Mouse (Mus musculus): ENCODE measurements around the gene Alox5ap. TPM values are rescaled to one million over a fixed set of nuclear protein-coding genes. Genes with fewer than 3 reads are reported as not detected.
A peak's percentile ranks its signal among the peaks of the same experiment; 100 is the strongest.

Alox5ap gene
- total and polyA plus RNA-seq, 2 experiments from 2014 or later, result 10.8 to 11.6 TPM

DNA sequence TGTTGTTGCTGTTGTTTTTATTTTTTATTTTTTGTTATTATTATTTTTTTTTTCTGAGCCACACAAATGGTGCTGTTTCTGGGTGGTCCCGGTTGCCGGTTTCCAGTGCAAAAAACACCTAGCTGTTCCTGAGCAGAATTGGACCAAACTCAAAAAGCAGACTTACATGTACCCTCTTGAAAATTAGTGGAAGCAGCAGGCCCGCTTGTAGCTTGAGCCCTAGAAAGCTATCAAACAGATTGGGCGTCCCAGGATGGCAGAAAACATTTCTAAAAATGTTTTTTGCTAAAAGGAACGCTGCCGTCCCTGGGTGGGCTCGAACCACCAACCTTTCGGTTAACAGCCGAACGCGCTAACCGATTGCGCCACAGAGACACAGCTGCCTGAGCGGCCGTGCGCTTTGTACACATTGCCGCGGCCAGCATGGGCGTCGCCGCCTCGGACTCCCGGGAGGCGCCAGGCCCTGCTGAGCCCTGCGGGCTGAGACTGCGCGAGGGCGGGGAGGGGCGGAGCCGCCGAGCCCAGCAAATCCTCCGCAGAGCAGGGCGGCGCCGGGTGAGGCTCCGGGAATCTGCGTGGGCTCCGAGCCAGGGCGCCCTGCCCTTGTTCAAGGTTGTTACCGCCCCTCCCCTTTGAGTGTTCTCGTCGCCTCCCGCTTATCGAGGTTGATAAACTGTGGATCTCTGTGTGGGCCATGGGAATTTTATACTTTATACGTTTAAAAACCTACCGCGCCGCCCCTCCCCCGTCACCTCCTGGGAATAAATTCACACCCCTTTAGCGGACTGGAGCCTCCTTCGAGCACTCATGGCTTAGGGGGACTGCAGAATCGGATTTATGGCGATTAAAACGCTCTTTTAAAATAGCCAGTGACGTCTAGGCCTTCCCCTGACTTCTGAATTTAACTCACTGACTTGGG is 35.6 kb upstream of the Alox5ap start:
- H3K36me3 ChIP-seq (ENCODE audit: insufficient read depth), result no peaks in the 10 kb centered on the region
- H3K9me3 ChIP-seq (ENCODE audit: low read length), result no peaks in the 10 kb centered on the region
- peak overlapping the region; percentile 80 for H3K27ac ChIP-seq (ENCODE audit: low read depth, low read length)
- peak overlapping the region; percentile 39 for H3K4me3 ChIP-seq (ENCODE audit: low read depth, low read length)
- TF ChIP-seq CTCF (IDR thresholded peaks at IDR 0.05; ENCODE audit: low read depth), result no peak
- no peaks in the 10 kb centered on the region for H3K27me3 ChIP-seq (ENCODE audit: insufficient read depth, low read length)
- ATAC-seq (peak; percentile 99), DNase-seq (peak; percentile 96)
- peak overlapping the region; percentile 61 for H3K9ac ChIP-seq
- 3% methylated on average over 55 of the region's 55 CpGs for WGBS
- H3K4me2 ChIP-seq (ENCODE audit: low read depth), result peak overlapping the region; percentile 48
- no peaks in the 10 kb centered on the region for H3K4me1 ChIP-seq (ENCODE audit: insufficient read depth)

DNA sequence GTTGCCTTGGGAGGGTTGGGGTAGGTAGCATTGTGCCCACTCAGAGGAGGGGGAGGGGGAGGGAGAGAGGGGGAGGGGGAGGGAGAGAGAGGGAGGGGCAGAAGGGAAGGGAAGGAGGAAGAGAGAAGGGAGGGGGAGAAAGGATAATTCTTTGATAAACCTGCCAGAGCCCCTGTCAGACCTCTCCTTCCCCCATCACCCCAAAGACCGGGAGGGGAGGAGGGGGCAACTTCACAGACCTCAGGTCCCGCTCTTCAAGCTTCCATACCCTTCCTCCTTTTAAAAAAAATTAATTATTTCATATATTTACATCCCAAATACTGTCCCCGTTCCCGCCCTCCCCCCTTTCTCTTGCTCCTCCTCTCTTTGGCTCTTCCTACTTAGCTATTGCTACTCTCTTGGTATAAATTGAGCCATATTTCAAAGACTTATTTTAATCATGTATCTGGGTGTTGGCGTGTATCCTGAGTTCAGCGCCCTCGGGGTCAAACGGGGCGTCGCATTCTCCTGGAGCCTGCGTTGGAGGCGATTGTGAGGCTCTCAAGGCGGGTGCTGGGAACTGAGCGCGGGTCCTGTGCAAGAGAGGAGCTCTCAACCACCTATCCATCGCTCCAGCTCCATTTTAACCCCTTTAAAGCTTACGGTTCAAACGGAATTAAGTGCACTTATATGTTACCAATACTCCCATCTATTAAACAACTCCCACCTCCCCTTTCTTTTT is 34.8 kb upstream of the Alox5ap start:
- peak overlapping the region; percentile 80 for H3K27ac ChIP-seq (ENCODE audit: low read depth, low read length)
- H3K9ac ChIP-seq, result peak overlapping the region; percentile 61
- no peaks in the 10 kb centered on the region for H3K9me3 ChIP-seq (ENCODE audit: low read length)
- TF ChIP-seq CTCF (IDR thresholded peaks at IDR 0.05; ENCODE audit: low read depth), result no peak
- no peaks in the 10 kb centered on the region for H3K4me1 ChIP-seq (ENCODE audit: insufficient read depth)
- H3K4me3 ChIP-seq (ENCODE audit: low read depth, low read length), result peak overlapping the region; percentile 39
- H3K4me2 ChIP-seq (ENCODE audit: low read depth), result peak overlapping the region; percentile 48
- DNase-seq, result no peak
- ATAC-seq, result no peak
- no peaks in the 10 kb centered on the region for H3K27me3 ChIP-seq (ENCODE audit: insufficient read depth, low read length)
- WGBS, result 79% methylated on average over 18 of the region's 18 CpGs
- no peaks in the 10 kb centered on the region for H3K36me3 ChIP-seq (ENCODE audit: insufficient read depth)

DNA sequence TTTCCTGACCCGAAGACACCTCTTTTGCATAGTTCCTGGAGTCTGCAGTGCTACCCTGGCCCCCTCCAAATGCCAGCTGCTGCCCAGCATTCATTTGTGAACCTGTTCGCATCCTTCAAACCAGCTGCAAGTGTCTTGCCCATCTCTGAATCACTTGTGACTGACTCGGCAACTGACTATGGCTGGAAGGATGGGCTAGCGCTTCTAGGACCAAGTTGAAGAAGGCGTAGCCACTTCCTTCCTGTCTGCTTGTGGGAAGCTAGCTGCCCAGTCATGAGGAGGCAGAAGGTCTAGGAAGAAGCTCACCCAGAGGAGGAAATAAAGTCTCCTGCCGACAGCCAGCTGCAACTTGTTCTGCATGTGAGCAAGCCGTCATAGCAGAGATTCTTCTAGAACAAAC is 29.6 kb upstream of the Alox5ap start:
- ATAC-seq, result no peak
- TF ChIP-seq CTCF (IDR thresholded peaks at IDR 0.05; ENCODE audit: low read depth), result no peak
- Histone ChIP-seq H3K4me2 (ENCODE audit: low read depth) (no peak overlapping the region), H3K27me3 (ENCODE audit: insufficient read depth, low read length) (no peaks in the 10 kb centered on the region), H3K9ac (no peak overlapping the region), H3K4me1 (ENCODE audit: insufficient read depth) (no peaks in the 10 kb centered on the region), H3K27ac (ENCODE audit: low read depth, low read length) (no peak overlapping the region), H3K4me3 (ENCODE audit: low read depth, low read length) (no peak overlapping the region), H3K36me3 (ENCODE audit: insufficient read depth) (no peaks in the 10 kb centered on the region), H3K9me3 (ENCODE audit: low read length) (no peaks in the 10 kb centered on the region)
- WGBS, result 92% methylated on average over 7 of the region's 7 CpGs
- DNase-seq, result no peak

DNA sequence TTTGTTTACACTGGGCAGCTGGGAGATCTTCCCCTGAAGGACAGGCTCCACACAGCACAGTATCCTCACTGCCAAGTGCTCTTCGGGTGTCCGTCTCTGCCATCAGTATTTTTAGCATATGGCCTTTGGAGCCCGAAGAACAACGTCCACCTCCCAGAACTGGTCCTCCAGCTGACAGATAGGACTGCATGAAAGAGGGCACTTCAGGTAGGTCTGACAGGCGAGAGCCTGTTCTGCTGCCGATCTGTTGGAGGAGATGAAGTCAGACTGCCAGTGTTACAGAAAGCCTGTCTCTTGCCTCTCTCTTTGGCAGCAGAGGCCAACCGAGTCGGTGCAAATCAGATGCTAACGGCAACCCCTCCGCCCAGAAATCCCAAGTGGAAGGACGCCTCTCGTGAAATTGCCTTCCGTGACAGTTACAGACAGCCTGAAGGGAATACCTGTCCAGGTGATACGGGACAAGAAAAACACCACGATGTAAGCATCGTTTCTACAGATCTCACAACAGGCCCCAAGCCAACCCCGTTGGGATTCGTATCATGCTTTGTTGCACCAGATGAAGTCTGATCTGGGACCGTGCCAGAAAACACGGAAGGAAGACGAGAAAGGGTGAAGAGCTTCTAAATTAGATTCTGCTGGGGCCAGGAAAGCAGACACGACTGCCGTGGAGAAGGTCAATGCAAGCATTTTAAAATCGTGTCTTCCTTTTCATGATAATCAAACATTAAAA is 27.2 kb upstream of the Alox5ap start:
- Histone ChIP-seq H3K27me3 (ENCODE audit: insufficient read depth, low read length) (no peaks in the 10 kb centered on the region), H3K4me2 (ENCODE audit: low read depth) (no peak overlapping the region), H3K9me3 (ENCODE audit: low read length) (no peaks in the 10 kb centered on the region), H3K4me3 (ENCODE audit: low read depth, low read length) (no peak overlapping the region), H3K4me1 (ENCODE audit: insufficient read depth) (no peaks in the 10 kb centered on the region), H3K36me3 (ENCODE audit: insufficient read depth) (no peaks in the 10 kb centered on the region), H3K9ac (no peak overlapping the region), H3K27ac (ENCODE audit: low read depth, low read length) (no peak overlapping the region)
- ATAC-seq (no peak), DNase-seq (peak; percentile 50)
- 61% methylated on average over 24 of the region's 24 CpGs for WGBS
- no peak for TF ChIP-seq CTCF (IDR thresholded peaks at IDR 0.05; ENCODE audit: low read depth)

DNA sequence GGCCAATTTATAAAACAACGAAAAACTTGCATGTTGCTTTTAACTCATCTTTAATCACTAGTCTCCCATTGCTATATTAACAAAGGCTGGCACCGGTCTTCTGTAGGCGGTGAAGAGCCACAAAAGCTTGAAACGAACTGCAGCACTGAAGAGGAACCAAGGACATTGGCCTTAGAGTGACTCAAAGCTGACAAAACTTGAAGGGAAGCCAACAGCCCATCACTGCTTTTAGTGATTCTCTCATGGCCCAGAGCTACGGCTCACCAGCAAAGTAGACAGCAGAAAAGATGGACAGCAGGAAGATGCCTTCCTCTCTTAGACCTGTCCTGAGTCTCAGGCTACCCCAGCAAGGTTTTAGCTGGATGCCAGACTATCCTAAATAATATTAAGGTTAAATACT is 22.1 kb upstream of the Alox5ap start:
- TF ChIP-seq CTCF (IDR thresholded peaks at IDR 0.05; ENCODE audit: low read depth), result no peak
- H3K27me3 ChIP-seq (ENCODE audit: insufficient read depth, low read length), result no peaks in the 10 kb centered on the region
- no peak overlapping the region for H3K4me2 ChIP-seq (ENCODE audit: low read depth)
- no peak overlapping the region for H3K9ac ChIP-seq
- no peak overlapping the region for H3K27ac ChIP-seq (ENCODE audit: low read depth, low read length)
- H3K36me3 ChIP-seq (ENCODE audit: insufficient read depth), result no peaks in the 10 kb centered on the region
- no peaks in the 10 kb centered on the region for H3K9me3 ChIP-seq (ENCODE audit: low read length)
- no peak overlapping the region for H3K4me3 ChIP-seq (ENCODE audit: low read depth, low read length)
- 80% methylated on average over 5 of the region's 5 CpGs for WGBS
- DNase-seq, result no peak
- no peak for ATAC-seq
- H3K4me1 ChIP-seq (ENCODE audit: insufficient read depth), result no peaks in the 10 kb centered on the region

DNA sequence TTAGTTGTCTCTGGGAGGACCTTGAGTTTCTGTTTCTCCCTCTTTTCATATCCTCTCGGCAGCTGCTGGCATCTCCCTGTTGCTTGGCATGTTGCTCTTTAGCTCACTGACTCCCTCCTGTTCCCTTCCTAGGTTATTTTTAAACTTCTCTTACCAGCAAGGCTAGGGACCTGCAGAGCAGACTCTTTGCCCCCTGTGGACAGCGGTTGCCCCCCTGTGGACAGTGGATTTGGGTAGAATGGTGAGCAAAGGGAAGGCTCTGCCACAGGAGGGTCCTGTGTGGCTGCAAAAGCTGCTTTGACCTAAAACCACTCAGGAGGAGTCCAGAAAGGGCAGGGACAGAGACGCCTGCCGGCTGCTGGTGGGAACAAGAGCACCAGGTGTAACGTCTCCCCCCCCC is 21.5 kb upstream of the Alox5ap start:
- Histone ChIP-seq H3K27ac (ENCODE audit: low read depth, low read length) (no peak overlapping the region), H3K27me3 (ENCODE audit: insufficient read depth, low read length) (no peaks in the 10 kb centered on the region), H3K4me3 (ENCODE audit: low read depth, low read length) (no peak overlapping the region), H3K4me2 (ENCODE audit: low read depth) (no peak overlapping the region), H3K4me1 (ENCODE audit: insufficient read depth) (no peaks in the 10 kb centered on the region), H3K9ac (no peak overlapping the region), H3K9me3 (ENCODE audit: low read length) (no peaks in the 10 kb centered on the region), H3K36me3 (ENCODE audit: insufficient read depth) (no peaks in the 10 kb centered on the region)
- DNase-seq (no peak), ATAC-seq (no peak)
- 44% methylated on average over 4 of the region's 5 CpGs for WGBS
- TF ChIP-seq CTCF (IDR thresholded peaks at IDR 0.05; ENCODE audit: low read depth), result no peak
